Mouse (Mus musculus) olfactory bulb, adult 2 months (tissue): Measurements from ENCODE around the gene Gpr139. TPM values are rescaled to one million over a fixed set of nuclear protein-coding genes. Genes with fewer than 3 reads are reported as not detected.

ENCODE experiments used
- H3K27ac ChIP-seq: fragments of 200-500 bp; 2 replicates; pipeline ENCODE4 v1.5.1; 2012; ENCODE audit warnings: low read depth, low read length; ENCODE audit not compliant: insufficient read depth
- H3K4me1 ChIP-seq: fragments of 200-500 bp; 2 replicates; pipeline ENCODE4 v1.6.1; 2012; ENCODE audit warnings: low read length; ENCODE audit not compliant: control insufficient read depth, insufficient read depth
- H3K4me3 ChIP-seq: fragments of 200-500 bp; 2 replicates; pipeline ENCODE4 v1.5.1; 2012; ENCODE audit warnings: mild to moderate bottlenecking, low read depth, low read length, moderate library complexity; ENCODE audit not compliant: insufficient read depth
- CTCF ChIP-seq: fragments of 200-500 bp; IDR thresholded peaks from 2 replicates; pipeline ENCODE4 v1.5.1; 2012; ENCODE audit warnings: low read depth, mild to moderate bottlenecking, low read length, moderate library complexity; ENCODE audit not compliant: insufficient read depth
- POLR2A ChIP-seq: fragments of 200-500 bp; IDR thresholded peaks from 2 replicates; pipeline ENCODE4 v1.6.1; 2012; ENCODE audit warnings: mild to moderate bottlenecking, low read depth, low read length, moderate library complexity; ENCODE audit not compliant: insufficient read depth
- WGBS: fragments of 180-500 bp; shearing (Covaris S2); methylation state at CpG from one replicate; pipeline ENCODE4 v1.1.7; 2018; 5-methylcytosine and 5-hydroxymethylcytosine counted together
- polyA plus RNA-seq: library from polyadenylated mRNA; stranded (reverse); fragments of >200 nt; gene quantifications from 2 replicates; pipeline ENCODE4 v1.2.4, GENCODE M21; 2012; ENCODE audit warnings: low replicate concordance; ENCODE audit not compliant: missing spikeins, insufficient read depth, insufficient read length

The Gpr139 gene
- not detected in 2 replicates for polyA plus RNA-seq

- under 1% methylated on average over 47 of the region's 47 CpGs for WGBS
- H3K4me3 ChIP-seq = peak within 1 kb of the TSS; percentile 52
- H3K4me1 ChIP-seq = peaks cover 17% of the 10 kb centered on the region
- TF ChIP-seq POLR2A = no peak
- TF ChIP-seq CTCF = no peak
- no peak within 1 kb of the TSS for H3K27ac ChIP-seq
Observed at GRCm38 (mm10) chr7:119184341-119185143, at the start of gene Gpr139. TSS of gene Gpr139 (minus strand) at chr7:119184603.

- 42% methylated on average over 3 of the region's 3 CpGs for WGBS
- Histone ChIP-seq H3K27ac (no peak overlapping the region), H3K4me3 (no peak overlapping the region), H3K4me1 (no peaks in the 10 kb centered on the region)
- TF ChIP-seq CTCF (no peak), POLR2A (no peak)
Observed at GRCm38 (mm10) chr7:119230971-119231370, 46.6 kb upstream of the Gpr139 start.

- TF ChIP-seq POLR2A = no peak
- no peak for TF ChIP-seq CTCF
- Histone ChIP-seq H3K4me3 (no peak overlapping the region), H3K4me1 (no peaks in the 10 kb centered on the region), H3K27ac (no peak overlapping the region)
- WGBS = 91% methylated on average over 4 of the region's 4 CpGs
Observed at GRCm38 (mm10) chr7:119222706-119223105, 38.3 kb upstream of the Gpr139 start.

GRCm38 (mm10) chr7:119219121-119219520 is 34.7 kb upstream of the Gpr139 start:
- no peaks in the 10 kb centered on the region for H3K4me1 ChIP-seq
- no peak overlapping the region for H3K4me3 ChIP-seq
- 98% methylated on average over 2 of the region's 2 CpGs for WGBS
- no peak for TF ChIP-seq CTCF
- no peak for TF ChIP-seq POLR2A
- H3K27ac ChIP-seq = no peak overlapping the region

- peaks cover 3% of the 10 kb centered on the region; the same call in 1 of the 2 replicates for H3K4me1 ChIP-seq
- no peak overlapping the region for H3K4me3 ChIP-seq
- WGBS = 77% methylated on average over 3 of the region's 3 CpGs
- no peak overlapping the region for H3K27ac ChIP-seq
- TF ChIP-seq POLR2A (no peak), CTCF (no peak)
Observed at GRCm38 (mm10) chr7:119207251-119207650, 22.8 kb upstream of the Gpr139 start.

GRCm38 (mm10) chr7:119186374-119186773 is 2.0 kb upstream of the Gpr139 start:
- 16% methylated on average over 11 of the region's 11 CpGs for WGBS
- TF ChIP-seq POLR2A (no peak), CTCF (peak; percentile 33; the same call in 1 of the 2 replicates)

GRCm38 (mm10) chr7:119185181-119185940 is 958 bp upstream of the Gpr139 start:
- H3K4me3 ChIP-seq = peak overlapping the region; percentile 52
- 5% methylated on average over 23 of the region's 23 CpGs for WGBS
- H3K27ac ChIP-seq = no peak overlapping the region
- H3K4me1 ChIP-seq = peaks cover 17% of the 10 kb centered on the region
- TF ChIP-seq CTCF = no peak
- no peak for TF ChIP-seq POLR2A

More at GRCm38 (mm10) chr7:119186374-119186773, 2.0 kb upstream of the Gpr139 start:
- H3K27ac ChIP-seq = no peak overlapping the region
- H3K4me1 ChIP-seq = peaks cover 15% of the 10 kb centered on the region
- H3K4me3 ChIP-seq = no peak overlapping the region

GRCm38 (mm10) chr7:119181053-119181452 is 3.4 kb downstream of the Gpr139 start:
- Histone ChIP-seq H3K4me1 (peaks cover 17% of the 10 kb centered on the region), H3K4me3 (no peak overlapping the region), H3K27ac (no peak overlapping the region)
- TF ChIP-seq POLR2A (no peak), CTCF (no peak)
- WGBS = 24% methylated on average over 4 of the region's 4 CpGs

- no peak for TF ChIP-seq POLR2A
- no peak for TF ChIP-seq CTCF
- 78% methylated on average over 3 of the region's 3 CpGs for WGBS
- Histone ChIP-seq H3K4me1 (no peaks in the 10 kb centered on the region), H3K27ac (no peak overlapping the region), H3K4me3 (no peak overlapping the region)
Observed at GRCm38 (mm10) chr7:119160015-119160414, 24.4 kb downstream of the Gpr139 start.
